Mouse (Mus musculus): Measurements from ENCODE around the gene Parp6. TPM values are rescaled to one million over a fixed set of nuclear protein-coding genes. Genes with fewer than 3 reads are reported as not detected.

The Parp6 gene
- polyA plus RNA-seq, 1 experiment from 2014 or later, result 27.6 TPM

GRCm38 (mm10) chr9:59658146-59658545, 41.1 kb downstream of the Parp6 start:
- WGBS, result 7% methylated on average over 4 of the region's 4 CpGs
- H3K27ac ChIP-seq, result peak overlapping the region; percentile 98
- ATAC-seq (replicated peaks; ENCODE audit: low FRiP score), result no peak
- H3K27me3 ChIP-seq, result no peaks in the 10 kb centered on the region
- H3K36me3 ChIP-seq, result peaks cover 33% of the 10 kb centered on the region
- H3K9me3 ChIP-seq (replicated peaks), result no peaks in the 10 kb centered on the region
- H3K4me3 ChIP-seq (replicated peaks), result peak overlapping the region; percentile 93
- peaks cover 53% of the 10 kb centered on the region for H3K4me1 ChIP-seq
- peak overlapping the region; percentile 89 for H3K9ac ChIP-seq
- H3K4me2 ChIP-seq, result peak overlapping the region; percentile 75

GRCm38 (mm10) chr9:59659036-59660026, 42.2 kb downstream of the Parp6 start:
- Histone ChIP-seq H3K27me3 (no peaks in the 10 kb centered on the region), H3K4me3 (replicated peaks) (peak overlapping the region; percentile 93), H3K4me2 (peak overlapping the region; percentile 75), H3K9me3 (replicated peaks) (no peaks in the 10 kb centered on the region), H3K9ac (no peak overlapping the region), H3K27ac (peak overlapping the region; percentile 69), H3K36me3 (peaks cover 45% of the 10 kb centered on the region), H3K4me1 (peaks cover 64% of the 10 kb centered on the region)
- peak; percentile 15; the same call in 1 of the 2 replicates for ATAC-seq (replicated peaks; ENCODE audit: low FRiP score)
- 23% methylated on average over 14 of the region's 14 CpGs for WGBS

- peak overlapping the region; percentile 69 for H3K27ac ChIP-seq
- ATAC-seq (replicated peaks; ENCODE audit: low FRiP score), result no peak
- peaks cover 71% of the 10 kb centered on the region for H3K4me1 ChIP-seq
- peak overlapping the region; percentile 93; the same call in 1 of the 2 replicates for H3K4me3 ChIP-seq (replicated peaks)
- peak overlapping the region; percentile 75 for H3K4me2 ChIP-seq
- 54% methylated on average over 10 of the region's 10 CpGs for WGBS
- H3K9me3 ChIP-seq (replicated peaks), result no peaks in the 10 kb centered on the region
- peaks cover 56% of the 10 kb centered on the region for H3K36me3 ChIP-seq
- no peak overlapping the region for H3K9ac ChIP-seq
- H3K27me3 ChIP-seq, result no peaks in the 10 kb centered on the region
These were observed 43.3 kb downstream of the Parp6 start for GRCm38 (mm10) chr9:59660421-59660820.

- H3K36me3 ChIP-seq, result peaks cover 66% of the 10 kb centered on the region
- 65% methylated on average over 6 of the region's 6 CpGs for WGBS
- H3K27me3 ChIP-seq, result no peaks in the 10 kb centered on the region
- no peak overlapping the region for H3K27ac ChIP-seq
- peaks cover 71% of the 10 kb centered on the region for H3K4me1 ChIP-seq
- H3K9ac ChIP-seq, result no peak overlapping the region
- no peak overlapping the region for H3K4me3 ChIP-seq (replicated peaks)
- no peaks in the 10 kb centered on the region for H3K9me3 ChIP-seq (replicated peaks)
- no peak for ATAC-seq (replicated peaks; ENCODE audit: low FRiP score)
- H3K4me2 ChIP-seq, result peak overlapping the region; percentile 75; the same call in 1 of the 2 replicates
These were observed 44.4 kb downstream of the Parp6 start for GRCm38 (mm10) chr9:59661298-59661975.

- H3K9ac ChIP-seq, result no peak overlapping the region
- H3K4me2 ChIP-seq, result no peak overlapping the region
- H3K36me3 ChIP-seq, result peaks cover 84% of the 10 kb centered on the region
- no peak for ATAC-seq (replicated peaks; ENCODE audit: low FRiP score)
- H3K27me3 ChIP-seq, result no peaks in the 10 kb centered on the region
- H3K27ac ChIP-seq, result no peak overlapping the region
- WGBS, result 86% methylated on average over 7 of the region's 7 CpGs
- H3K9me3 ChIP-seq (replicated peaks), result no peaks in the 10 kb centered on the region
- no peak overlapping the region for H3K4me3 ChIP-seq (replicated peaks)
- H3K4me1 ChIP-seq, result peaks cover 62% of the 10 kb centered on the region
These were observed 46.1 kb downstream of the Parp6 start for GRCm38 (mm10) chr9:59663226-59663625.

- Histone ChIP-seq H3K4me2 (no peak overlapping the region), H3K4me1 (peaks cover 54% of the 10 kb centered on the region), H3K36me3 (peaks cover 91% of the 10 kb centered on the region), H3K27me3 (no peaks in the 10 kb centered on the region), H3K9me3 (replicated peaks) (no peaks in the 10 kb centered on the region), H3K4me3 (replicated peaks) (no peak overlapping the region), H3K9ac (no peak overlapping the region), H3K27ac (no peak overlapping the region)
- ATAC-seq (replicated peaks; ENCODE audit: low FRiP score), result no peak
- WGBS, result 30% methylated on average over 3 of the region's 3 CpGs
These were observed 46.9 kb downstream of the Parp6 start for GRCm38 (mm10) chr9:59663957-59664356.

- Histone ChIP-seq H3K27me3 (no peaks in the 10 kb centered on the region), H3K9ac (no peak overlapping the region), H3K36me3 (peaks cover 99% of the 10 kb centered on the region), H3K4me1 (peaks cover 47% of the 10 kb centered on the region), H3K4me2 (no peak overlapping the region), H3K9me3 (replicated peaks) (no peaks in the 10 kb centered on the region), H3K27ac (no peak overlapping the region), H3K4me3 (replicated peaks) (no peak overlapping the region)
- 68% methylated on average over 4 of the region's 4 CpGs for WGBS
- no peak for ATAC-seq (replicated peaks; ENCODE audit: low FRiP score)
These were observed 47.7 kb downstream of the Parp6 start for GRCm38 (mm10) chr9:59664664-59665256.

- no peak for ATAC-seq (replicated peaks; ENCODE audit: low FRiP score)
- no peaks in the 10 kb centered on the region for H3K27me3 ChIP-seq
- WGBS, result 90% methylated on average over 8 of the region's 8 CpGs
- no peak overlapping the region for H3K9ac ChIP-seq
- H3K4me1 ChIP-seq, result peaks cover 35% of the 10 kb centered on the region
- no peaks in the 10 kb centered on the region for H3K9me3 ChIP-seq (replicated peaks)
- no peak overlapping the region for H3K4me2 ChIP-seq
- H3K27ac ChIP-seq, result no peak overlapping the region
- H3K4me3 ChIP-seq (replicated peaks), result no peak overlapping the region
- peaks cover 100% of the 10 kb centered on the region for H3K36me3 ChIP-seq
These were observed 48.9 kb downstream of the Parp6 start for GRCm38 (mm10) chr9:59666016-59666415.

- Histone ChIP-seq H3K9me3 (replicated peaks) (no peaks in the 10 kb centered on the region), H3K4me2 (no peak overlapping the region), H3K36me3 (peaks cover 100% of the 10 kb centered on the region), H3K27me3 (no peaks in the 10 kb centered on the region), H3K4me3 (replicated peaks) (no peak overlapping the region), H3K4me1 (peaks cover 27% of the 10 kb centered on the region), H3K9ac (no peak overlapping the region), H3K27ac (no peak overlapping the region)
- no peak for ATAC-seq (replicated peaks; ENCODE audit: low FRiP score)
- 79% methylated on average over 1 of the region's 1 CpGs for WGBS
These were observed 49.7 kb downstream of the Parp6 start for GRCm38 (mm10) chr9:59666813-59667212.

- H3K4me1 ChIP-seq, result peaks cover 22% of the 10 kb centered on the region
- 78% methylated on average over 4 of the region's 4 CpGs for WGBS
- no peaks in the 10 kb centered on the region for H3K27me3 ChIP-seq
- ATAC-seq (replicated peaks; ENCODE audit: low FRiP score), result no peak
- peaks cover 100% of the 10 kb centered on the region for H3K36me3 ChIP-seq
- no peak overlapping the region for H3K9ac ChIP-seq
- no peak overlapping the region for H3K4me2 ChIP-seq
- H3K27ac ChIP-seq, result no peak overlapping the region
- H3K9me3 ChIP-seq (replicated peaks), result no peaks in the 10 kb centered on the region
- H3K4me3 ChIP-seq (replicated peaks), result no peak overlapping the region
These were observed 50.2 kb downstream of the Parp6 start for GRCm38 (mm10) chr9:59667250-59667649.

- Histone ChIP-seq H3K4me1 (peaks cover 20% of the 10 kb centered on the region), H3K4me3 (replicated peaks) (no peak overlapping the region), H3K27ac (no peak overlapping the region), H3K4me2 (no peak overlapping the region), H3K36me3 (peaks cover 100% of the 10 kb centered on the region), H3K9ac (no peak overlapping the region), H3K9me3 (replicated peaks) (no peaks in the 10 kb centered on the region), H3K27me3 (no peaks in the 10 kb centered on the region)
- 89% methylated on average over 6 of the region's 6 CpGs for WGBS
- ATAC-seq (replicated peaks; ENCODE audit: low FRiP score), result no peak
These were observed 50.8 kb downstream of the Parp6 start for GRCm38 (mm10) chr9:59667904-59668303.

GRCm38 (mm10) chr9:59668473-59668872, 51.4 kb downstream of the Parp6 start:
- peaks cover 100% of the 10 kb centered on the region for H3K36me3 ChIP-seq
- H3K4me2 ChIP-seq, result no peak overlapping the region
- no peaks in the 10 kb centered on the region for H3K9me3 ChIP-seq (replicated peaks)
- no peak for ATAC-seq (replicated peaks; ENCODE audit: low FRiP score)
- H3K27ac ChIP-seq, result no peak overlapping the region
- WGBS, result 91% methylated on average over 7 of the region's 7 CpGs
- peaks cover 16% of the 10 kb centered on the region for H3K4me1 ChIP-seq
- H3K27me3 ChIP-seq, result no peaks in the 10 kb centered on the region
- H3K4me3 ChIP-seq (replicated peaks), result no peak overlapping the region
- no peak overlapping the region for H3K9ac ChIP-seq

Data from kidney, embryonic 15.5 days (tissue).